Mouse (Mus musculus): ENCODE data around the gene Pappa. TPM values are rescaled to one million over a fixed set of nuclear protein-coding genes. Genes with fewer than 3 reads are reported as not detected.
A peak's percentile ranks its signal among the peaks of the same experiment; 100 is the strongest.

Pappa gene
- polyA plus RNA-seq, 1 experiment from 2014 or later = 0.50 TPM

DNA sequence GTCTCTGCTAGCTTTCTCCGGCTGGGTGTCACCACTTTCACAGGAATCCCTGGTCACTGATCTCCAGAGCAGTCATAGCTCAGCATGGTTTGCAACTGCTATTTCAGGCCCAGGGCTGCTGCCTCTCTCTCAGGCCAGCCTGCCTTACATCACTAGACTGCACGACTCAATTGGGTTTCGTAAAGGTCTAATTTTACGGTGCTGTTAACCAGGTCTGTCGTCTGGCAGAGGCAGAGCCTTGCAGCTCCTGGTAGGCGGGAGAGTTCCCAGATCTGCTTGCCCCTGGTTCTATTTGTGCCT lies 3.3 kb downstream of the Pappa start:
- Histone ChIP-seq H3K4me2 (peak overlapping the region; percentile 94), H3K36me3 (no peaks in the 10 kb centered on the region), H3K27ac (peak overlapping the region; percentile 64), H3K9me3 (replicated peaks) (no peaks in the 10 kb centered on the region), H3K27me3 (peaks cover 9% of the 10 kb centered on the region), H3K9ac (no peak overlapping the region), H3K4me3 (peak overlapping the region; percentile 57), H3K4me1 (replicated peaks) (peaks cover 11% of the 10 kb centered on the region)
- 23% methylated on average over 6 of the region's 6 CpGs for WGBS
- ATAC-seq (replicated peaks; ENCODE audit: insufficient number of reproducible peaks, insufficient read depth, low FRiP score, low read depth) = peak; percentile 72

- whole genome bisulfite sequencing = 82% methylated on average over 3 of the region's 3 CpGs
- H3K27ac ChIP-seq = no peak overlapping the region
- no peak overlapping the region for H3K4me2 ChIP-seq
- no peaks in the 10 kb centered on the region for H3K36me3 ChIP-seq
- ATAC-seq (replicated peaks; ENCODE audit: insufficient number of reproducible peaks, insufficient read depth, low FRiP score, low read depth) = no peak
- no peak overlapping the region for H3K4me3 ChIP-seq
- H3K9ac ChIP-seq = no peak overlapping the region
- H3K4me1 ChIP-seq (replicated peaks) = 0 out of 2 replicates have a peak, but pooled peaks cover 2% of the 10 kb centered on the region
- no peaks in the 10 kb centered on the region; the same call in 1 of the 2 replicates for H3K27me3 ChIP-seq
- no peaks in the 10 kb centered on the region for H3K9me3 ChIP-seq (replicated peaks)
Measured at GRCm38 (mm10) chr4:65132657-65133056, 8.7 kb downstream of the Pappa start.

GRCm38 (mm10) chr4:65134358-65134757 lies 10.4 kb downstream of the Pappa start:
- H3K27me3 ChIP-seq = no peaks in the 10 kb centered on the region
- no peak overlapping the region for H3K27ac ChIP-seq
- 68% methylated on average over 5 of the region's 5 CpGs for WGBS
- H3K9me3 ChIP-seq (replicated peaks) = no peaks in the 10 kb centered on the region
- H3K36me3 ChIP-seq = no peaks in the 10 kb centered on the region
- 0 out of 2 replicates have a peak, but pooled peaks cover 2% of the 10 kb centered on the region for H3K4me1 ChIP-seq (replicated peaks)
- ATAC-seq (replicated peaks; ENCODE audit: insufficient number of reproducible peaks, insufficient read depth, low FRiP score, low read depth) = no peak
- no peak overlapping the region for H3K9ac ChIP-seq
- no peak overlapping the region for H3K4me2 ChIP-seq
- no peak overlapping the region for H3K4me3 ChIP-seq

GRCm38 (mm10) chr4:65135109-65135508 lies 11.1 kb downstream of the Pappa start:
- Histone ChIP-seq H3K4me2 (no peak overlapping the region), H3K9ac (no peak overlapping the region), H3K4me1 (replicated peaks) (0 out of 2 replicates have a peak, but pooled peaks cover 2% of the 10 kb centered on the region), H3K27ac (no peak overlapping the region), H3K27me3 (no peaks in the 10 kb centered on the region), H3K36me3 (no peaks in the 10 kb centered on the region), H3K4me3 (no peak overlapping the region), H3K9me3 (replicated peaks) (no peaks in the 10 kb centered on the region)
- no peak for ATAC-seq (replicated peaks; ENCODE audit: insufficient number of reproducible peaks, insufficient read depth, low FRiP score, low read depth)
- WGBS = 58% methylated on average over 5 of the region's 5 CpGs

- ATAC-seq (replicated peaks; ENCODE audit: insufficient number of reproducible peaks, insufficient read depth, low FRiP score, low read depth) = no peak
- 80% methylated on average over 3 of the region's 3 CpGs for whole genome bisulfite sequencing
Measured at GRCm38 (mm10) chr4:65136541-65136940, 12.6 kb downstream of the Pappa start.

GRCm38 (mm10) chr4:65146936-65147335 lies 23.0 kb downstream of the Pappa start:
- no peaks in the 10 kb centered on the region for H3K9me3 ChIP-seq (replicated peaks)
- no peaks in the 10 kb centered on the region for H3K36me3 ChIP-seq
- no peaks in the 10 kb centered on the region for H3K4me1 ChIP-seq (replicated peaks)
- H3K4me2 ChIP-seq = no peak overlapping the region
- no peak overlapping the region for H3K4me3 ChIP-seq
- WGBS = 54% methylated on average over 1 of the region's 1 CpGs
- no peaks in the 10 kb centered on the region for H3K27me3 ChIP-seq
- H3K27ac ChIP-seq = no peak overlapping the region
- no peak overlapping the region for H3K9ac ChIP-seq
- no peak for ATAC-seq (replicated peaks; ENCODE audit: insufficient number of reproducible peaks, insufficient read depth, low FRiP score, low read depth)

More at GRCm38 (mm10) chr4:65136541-65136940, 12.6 kb downstream of the Pappa start:
- Histone ChIP-seq H3K4me1 (replicated peaks) (0 out of 2 replicates have a peak, but pooled peaks cover 2% of the 10 kb centered on the region), H3K27ac (no peak overlapping the region), H3K4me2 (no peak overlapping the region), H3K36me3 (no peaks in the 10 kb centered on the region), H3K4me3 (no peak overlapping the region), H3K9ac (no peak overlapping the region), H3K9me3 (replicated peaks) (no peaks in the 10 kb centered on the region), H3K27me3 (no peaks in the 10 kb centered on the region)

DNA sequence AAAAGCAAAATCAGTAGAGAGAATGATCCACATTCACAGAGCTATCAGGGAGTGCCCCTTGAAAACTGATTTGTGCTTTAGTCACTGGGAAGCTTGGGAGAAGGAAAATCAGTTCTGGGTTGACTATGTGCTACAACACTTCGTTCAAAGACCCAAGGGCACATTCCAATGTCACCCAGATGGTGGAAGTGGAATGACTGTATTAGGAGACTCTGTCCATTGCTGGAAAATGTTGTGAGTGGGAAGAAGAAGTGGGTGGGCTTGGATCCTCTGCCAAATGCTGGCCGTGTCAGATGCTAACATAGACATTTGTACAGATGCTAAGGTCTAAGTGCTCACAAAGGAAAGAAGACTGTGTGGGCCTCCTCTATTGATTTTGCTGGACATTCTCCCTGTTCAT lies 29.6 kb downstream of the Pappa start:
- H3K36me3 ChIP-seq = no peaks in the 10 kb centered on the region
- H3K9me3 ChIP-seq (replicated peaks) = no peaks in the 10 kb centered on the region
- H3K9ac ChIP-seq = no peak overlapping the region
- H3K4me3 ChIP-seq = no peak overlapping the region
- H3K4me2 ChIP-seq = no peak overlapping the region
- 52% methylated on average over 2 of the region's 2 CpGs for WGBS
- no peak overlapping the region for H3K27ac ChIP-seq
- no peaks in the 10 kb centered on the region for H3K4me1 ChIP-seq (replicated peaks)
- ATAC-seq (replicated peaks; ENCODE audit: insufficient number of reproducible peaks, insufficient read depth, low FRiP score, low read depth) = no peak
- no peaks in the 10 kb centered on the region for H3K27me3 ChIP-seq

- Histone ChIP-seq H3K4me1 (replicated peaks) (peaks cover 11% of the 10 kb centered on the region), H3K4me3 (no peak overlapping the region), H3K36me3 (no peaks in the 10 kb centered on the region), H3K27me3 (no peaks in the 10 kb centered on the region), H3K4me2 (no peak overlapping the region), H3K27ac (no peak overlapping the region), H3K9ac (no peak overlapping the region), H3K9me3 (replicated peaks) (no peaks in the 10 kb centered on the region)
- 79% methylated on average over 10 of the region's 10 CpGs for WGBS
- no peak for ATAC-seq (replicated peaks; ENCODE audit: insufficient number of reproducible peaks, insufficient read depth, low FRiP score, low read depth)
Measured at GRCm38 (mm10) chr4:65156231-65156630, 32.3 kb downstream of the Pappa start.

- Histone ChIP-seq H3K27ac (peak overlapping the region; percentile 33; the same call in 1 of the 2 replicates), H3K4me1 (replicated peaks) (peaks cover 11% of the 10 kb centered on the region), H3K27me3 (no peaks in the 10 kb centered on the region), H3K9me3 (replicated peaks) (no peaks in the 10 kb centered on the region), H3K36me3 (no peaks in the 10 kb centered on the region), H3K4me3 (no peak overlapping the region), H3K4me2 (no peak overlapping the region), H3K9ac (no peak overlapping the region)
- ATAC-seq (replicated peaks; ENCODE audit: insufficient number of reproducible peaks, insufficient read depth, low FRiP score, low read depth) = no peak
- 61% methylated on average over 3 of the region's 3 CpGs for WGBS
Measured at GRCm38 (mm10) chr4:65158651-65159050, 34.7 kb downstream of the Pappa start.

DNA sequence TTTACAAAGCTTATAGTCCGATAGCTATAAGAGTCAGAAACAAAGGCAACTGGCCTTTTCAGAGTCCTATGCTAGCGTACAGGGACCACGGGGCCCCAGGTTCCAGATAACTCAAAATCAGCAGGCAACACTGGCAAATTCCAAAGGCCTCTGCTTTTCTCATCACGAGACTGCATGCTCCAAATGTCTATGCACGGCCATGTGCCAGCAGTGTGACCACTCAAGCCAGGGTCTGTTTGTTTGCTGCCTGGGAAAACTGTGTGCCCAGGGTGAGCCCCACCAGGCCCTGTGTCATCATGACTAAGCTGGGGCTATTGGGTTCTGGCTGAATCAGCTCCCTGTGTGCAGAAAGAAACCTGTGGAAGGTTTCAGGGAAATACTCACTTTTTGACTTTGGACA lies 35.5 kb downstream of the Pappa start:
- H3K27me3 ChIP-seq = no peaks in the 10 kb centered on the region
- H3K36me3 ChIP-seq = no peaks in the 10 kb centered on the region
- H3K4me3 ChIP-seq = no peak overlapping the region
- H3K9ac ChIP-seq = no peak overlapping the region
- H3K4me2 ChIP-seq = 0 out of 2 replicates have a peak overlapping the region, but pooled peaks have one; percentile 10
- H3K27ac ChIP-seq = peak overlapping the region; percentile 33; the same call in 1 of the 2 replicates
- H3K4me1 ChIP-seq (replicated peaks) = peaks cover 11% of the 10 kb centered on the region
- WGBS = 25% methylated on average over 5 of the region's 5 CpGs
- peak; percentile 58; the same call in 1 of the 2 replicates for ATAC-seq (replicated peaks; ENCODE audit: insufficient number of reproducible peaks, insufficient read depth, low FRiP score, low read depth)
- H3K9me3 ChIP-seq (replicated peaks) = no peaks in the 10 kb centered on the region

- peaks cover 10% of the 10 kb centered on the region for H3K4me1 ChIP-seq (replicated peaks)
- no peaks in the 10 kb centered on the region for H3K27me3 ChIP-seq
- no peaks in the 10 kb centered on the region for H3K9me3 ChIP-seq (replicated peaks)
- H3K4me2 ChIP-seq = no peak overlapping the region
- H3K36me3 ChIP-seq = no peaks in the 10 kb centered on the region
- no peak overlapping the region for H3K9ac ChIP-seq
- WGBS = 53% methylated on average over 3 of the region's 3 CpGs
- no peak for ATAC-seq (replicated peaks; ENCODE audit: insufficient number of reproducible peaks, insufficient read depth, low FRiP score, low read depth)
- no peak overlapping the region for H3K27ac ChIP-seq
- H3K4me3 ChIP-seq = no peak overlapping the region
Measured at GRCm38 (mm10) chr4:65163698-65164097, 39.7 kb downstream of the Pappa start.

DNA sequence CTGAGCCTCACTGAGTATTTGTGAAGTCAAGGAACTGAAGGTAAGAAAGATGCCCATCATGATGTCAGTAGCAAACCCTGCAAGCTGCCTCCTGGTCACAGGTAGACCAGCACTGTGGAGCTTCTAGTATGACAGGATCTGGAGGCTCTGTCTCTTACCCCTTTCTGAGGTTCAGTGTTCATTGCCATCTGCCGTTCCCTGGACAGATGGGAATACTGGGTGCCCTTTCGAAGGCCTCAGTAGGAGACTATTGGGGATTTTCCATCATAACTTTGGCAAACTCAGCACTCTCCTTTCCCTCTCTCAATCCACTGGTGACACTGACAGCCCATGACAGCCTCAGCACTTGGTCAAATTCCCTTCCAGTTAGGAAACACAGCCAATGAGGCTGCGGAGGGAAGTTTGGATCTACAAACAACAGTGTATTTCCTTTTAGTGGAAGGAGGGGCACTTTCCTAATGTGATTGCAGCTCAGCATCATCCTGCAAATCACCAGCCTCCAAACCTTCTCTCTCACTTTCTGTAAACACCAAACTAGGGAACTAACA lies 42.4 kb downstream of the Pappa start:
- Histone ChIP-seq H3K27me3 (no peaks in the 10 kb centered on the region), H3K27ac (no peak overlapping the region), H3K4me3 (no peak overlapping the region), H3K4me2 (no peak overlapping the region), H3K9ac (no peak overlapping the region), H3K9me3 (replicated peaks) (no peaks in the 10 kb centered on the region), H3K4me1 (replicated peaks) (no peaks in the 10 kb centered on the region), H3K36me3 (no peaks in the 10 kb centered on the region)
- 81% methylated on average over 3 of the region's 3 CpGs for WGBS
- no peak for ATAC-seq (replicated peaks; ENCODE audit: insufficient number of reproducible peaks, insufficient read depth, low FRiP score, low read depth)
